9 mouse cellular contexts compared by ENCODE assay signal in genomic region chr5:92812936-92813335, GRCm38 (mm10).
A peak's percentile ranks its signal among the peaks of the same experiment; 100 is the strongest.
DNase-seq lines count a peak whose midpoint lies in the region; ATAC-seq and TF ChIP-seq lines count a peak whose summit lies in the region.
"Had no signal": no experiment of that assay in that cellular context is flagged by ENCODE, and none has a peak within 500 bp of the region (broad histone marks: within the 10 kb centered on the region; RNA-seq: fewer than 3 reads in every experiment).

No protein-coding gene starts in this region.

- H3K27me3 ChIP-seq in hindbrain, embryonic 11.5 days (ENCODE audit: control insufficient read depth, insufficient read depth, low read length): 0 out of 2 replicates have a peak, but pooled peaks cover 3% of the 10 kb centered on the region
- H3K27me3 ChIP-seq in hindbrain, embryonic 13.5 days: peaks cover 11% of the 10 kb centered on the region; the same call in 1 of the 2 replicates
- no peaks in the 10 kb centered on the region for H3K27me3 ChIP-seq in kidney, adult 2 months (replicated peaks; ENCODE audit: control insufficient read depth, insufficient read depth, low read length)

- no peaks in the 10 kb centered on the region for H3K36me3 ChIP-seq in hindbrain, embryonic 11.5 days (ENCODE audit: control insufficient read depth, insufficient read depth, low read length)
- H3K36me3 ChIP-seq in hindbrain, embryonic 13.5 days: no peaks in the 10 kb centered on the region
- H3K36me3 ChIP-seq in kidney, adult 2 months (ENCODE audit: control insufficient read depth, insufficient read depth, low read length): no peaks in the 10 kb centered on the region

- no peak overlapping the region for H3K4me2 ChIP-seq in hindbrain, embryonic 11.5 days (replicated peaks; ENCODE audit: low read depth, low read length)
- no peak overlapping the region for H3K4me2 ChIP-seq in hindbrain, embryonic 13.5 days

- peak; percentile 68 for ATAC-seq in hindbrain, embryonic 11.5 days (ENCODE audit: low FRiP score)
- ATAC-seq in hindbrain, embryonic 13.5 days (ENCODE audit: low FRiP score): no peak

- no peak for TF ChIP-seq POLR2A in kidney, adult 2 months (IDR thresholded peaks at IDR 0.05; ENCODE audit: low read depth, low read length)

- no peak for TF ChIP-seq CTCF in kidney, adult 2 months (conservative IDR thresholded peaks at IDR 0.05; ENCODE audit: insufficient read depth, insufficient read length, low read depth, low read length)

- no peak overlapping the region for H3K4me3 ChIP-seq in hindbrain, embryonic 11.5 days (ENCODE audit: low read depth, low read length)
- H3K4me3 ChIP-seq in hindbrain, embryonic 13.5 days: no peak overlapping the region
- H3K4me3 ChIP-seq in kidney, adult 2 months (ENCODE audit: insufficient read depth, low read depth, low read length): no peak overlapping the region
- H3K4me3 ChIP-seq: erythroblast, embryonic 14.5 days had no signal

- H3K9me3 ChIP-seq in hindbrain, embryonic 11.5 days (ENCODE audit: control insufficient read depth, low read length): no peaks in the 10 kb centered on the region
- H3K9me3 ChIP-seq in hindbrain, embryonic 13.5 days: no peaks in the 10 kb centered on the region

- 3% methylated on average over 8 of the region's 8 CpGs for WGBS in hindbrain, embryonic 11.5 days
- 3% methylated on average over 8 of the region's 8 CpGs for WGBS in hindbrain, embryonic 13.5 days
- WGBS in kidney, adult 2 months: 20% methylated on average over 8 of the region's 8 CpGs

- H3K9ac ChIP-seq in hindbrain, embryonic 11.5 days (ENCODE audit: low read depth, low read length): no peak overlapping the region
- no peak overlapping the region for H3K9ac ChIP-seq in hindbrain, embryonic 13.5 days

- DNase-seq in hindbrain, embryonic 11.5 days (ENCODE audit: low spot score): peak; percentile 57
- peak; percentile 85 for DNase-seq in embryo, embryonic 11 days
- DNase-seq in kidney, adult 2 months: peak; percentile 77
- peak; percentile 84 for DNase-seq in lung, postnatal 36 days
- no peak for DNase-seq in adrenal gland, postnatal 25 days
- no peak for DNase-seq in spleen, adult 12 weeks (ENCODE audit: low spot score)
- no peak for DNase-seq in thymus, adult 18-20 months

- peaks cover 3% of the 10 kb centered on the region; the same call in 1 of the 2 replicates for H3K4me1 ChIP-seq in hindbrain, embryonic 11.5 days (replicated peaks; ENCODE audit: control insufficient read depth, insufficient read depth, low read length)
- H3K4me1 ChIP-seq in hindbrain, embryonic 13.5 days (replicated peaks): peaks cover 42% of the 10 kb centered on the region
- peaks cover 13% of the 10 kb centered on the region for H3K4me1 ChIP-seq in kidney, adult 2 months (ENCODE audit: control insufficient read depth, insufficient read depth, low read length)

- no peak overlapping the region for H3K27ac ChIP-seq in hindbrain, embryonic 11.5 days (ENCODE audit: low read depth, low read length)
- no peak overlapping the region for H3K27ac ChIP-seq in hindbrain, embryonic 13.5 days
- H3K27ac ChIP-seq in kidney, adult 2 months (ENCODE audit: insufficient read depth, low read depth, low read length): peak overlapping the region; percentile 94

Comparison
In these comparisons a context has a peak if more than half of its experiments do, and no peak if none do; other contexts are left out.
1. DNase-seq: peak in hindbrain, embryonic 11.5 days (single experiment), embryo, embryonic 11 days (single experiment), kidney, adult 2 months (single experiment) and lung, postnatal 36 days (single experiment); none in adrenal gland, postnatal 25 days (single experiment), spleen, adult 12 weeks (single experiment) and thymus, adult 18-20 months (0 of 2).